Mouse (Mus musculus) MEL (cell line): ENCODE data around the gene Tcf23. TPM values are rescaled to one million over a fixed set of nuclear protein-coding genes. Genes with fewer than 3 reads are reported as not detected.
A peak's percentile ranks its signal among the peaks of the same experiment; 100 is the strongest.

Experiments used
- DNase-seq: peaks from one replicate; pipeline ENCODE4 v3.0.0; 2011; ENCODE audit warnings: low read depth, low spot score
- H3K27ac ChIP-seq: 2 replicates; pipeline ENCODE4 v1.5.1; 2012; ENCODE audit warnings: low read depth, mild to moderate bottlenecking, control low read depth, low read length, moderate library complexity; ENCODE audit not compliant: control insufficient read depth
- H3K27me3 ChIP-seq, 2 experiments: fragments of 150-350 bp in 1 of 2; sonication (generic) in 1 of 2; 2 replicates each; pipeline ENCODE4 v1.6.1; 2012; ENCODE audit warnings: low read length in 2 of 2, mild to moderate bottlenecking in 2 of 2, improper control_type of control experiment in 1 of 2, moderate library complexity in 1 of 2; ENCODE audit not compliant: insufficient read depth in 2 of 2, control insufficient read depth in 1 of 2
- H3K36me3 ChIP-seq, 2 experiments: 2 replicates each; pipeline ENCODE4 v1.6.1; 2012 to 2014; ENCODE audit warnings: low read length in 2 of 2, improper control_type of control experiment in 1 of 2, inconsistent platforms in 1 of 2, mild to moderate bottlenecking in 1 of 2; ENCODE audit not compliant: insufficient read depth in 2 of 2, control insufficient read depth in 1 of 2
- H3K4me1 ChIP-seq, 2 experiments: fragments of 150-350 bp in 1 of 2; sonication (generic) in 1 of 2; 2 replicates each; pipeline ENCODE4 v1.6.1; 2012; ENCODE audit warnings: low read length in 2 of 2, improper control_type of control experiment in 1 of 2, mild to moderate bottlenecking in 1 of 2; ENCODE audit not compliant: insufficient read depth in 2 of 2, control insufficient read depth in 1 of 2
- H3K4me3 ChIP-seq, 2 experiments: fragments of 150-350 bp in 1 of 2; sonication (generic) in 1 of 2; 2 replicates each; pipeline ENCODE4 v1.5.1; 2012; ENCODE audit warnings: low read depth in 2 of 2, low read length in 2 of 2, mild to moderate bottlenecking in 2 of 2, moderate library complexity in 2 of 2, control low read depth in 1 of 2, improper control_type of control experiment in 1 of 2; ENCODE audit not compliant: control insufficient read depth in 1 of 2, insufficient read depth in 1 of 2
- H3K79me2 ChIP-seq: 2 replicates; pipeline ENCODE4 v1.6.1; 2012; ENCODE audit warnings: mild to moderate bottlenecking, low read length, moderate library complexity; ENCODE audit not compliant: control insufficient read depth, poor library complexity, insufficient read depth
- H3K9ac ChIP-seq: 2 replicates; pipeline ENCODE4 v1.6.1; 2012; ENCODE audit warnings: low read depth, mild to moderate bottlenecking, control low read depth, low read length, moderate library complexity; ENCODE audit not compliant: control insufficient read depth, poor library complexity, severe bottlenecking
- H3K9me3 ChIP-seq: fragments of 150-350 bp; sonication (generic); replicated peaks from 2 replicates; pipeline ENCODE4 v1.6.1; 2012; ENCODE audit warnings: mild to moderate bottlenecking, low read length, improper control_type of control experiment, moderate library complexity; ENCODE audit not compliant: insufficient read depth
- CTCF ChIP-seq, 3 experiments: IDR thresholded peaks in 2 of 3; conservative IDR thresholded peaks in 1 of 3; 2 replicates each; pipeline ENCODE4 v1.5.1; 2011 to 2012; ENCODE audit warnings: low read length in 3 of 3, low read depth in 2 of 3, mild to moderate bottlenecking in 2 of 3, improper control_type of control experiment in 1 of 3, inconsistent platforms in 1 of 3, mixed read lengths in 1 of 3, moderate library complexity in 1 of 3; ENCODE audit not compliant: control insufficient read depth in 1 of 3, insufficient read depth in 1 of 3, poor library complexity in 1 of 3, severe bottlenecking in 1 of 3
- E2F4 ChIP-seq: IDR thresholded peaks from 2 replicates; pipeline ENCODE4 v1.6.1; 2011; ENCODE audit warnings: low read depth, low read length, improper control_type of control experiment, borderline replicate concordance
- EP300 ChIP-seq, 2 experiments: IDR thresholded peaks; 2 replicates each; pipeline ENCODE4 v1.6.1; 2011; ENCODE audit warnings: improper control_type of control experiment in 2 of 2, low read length in 2 of 2, low read depth in 1 of 2, mild to moderate bottlenecking in 1 of 2
- GABPA ChIP-seq: IDR thresholded peaks from 2 replicates; pipeline ENCODE4 v1.6.1; 2012; ENCODE audit warnings: low read depth, mild to moderate bottlenecking, inconsistent platforms, low read length, improper control_type of control experiment, moderate library complexity
- JUND ChIP-seq: IDR thresholded peaks from 2 replicates; pipeline ENCODE4 v1.6.1; 2011; ENCODE audit warnings: low read depth, mild to moderate bottlenecking, improper control_type of control experiment, low read length
- KAT2A ChIP-seq: conservative IDR thresholded peaks from 2 replicates; pipeline ENCODE4 v1.6.1; 2012; ENCODE audit warnings: low read depth, low read length, improper control_type of control experiment, inconsistent platforms
- MAFK ChIP-seq: IDR thresholded peaks from 2 replicates; pipeline ENCODE4 v1.6.1; 2011; ENCODE audit warnings: low read depth, mild to moderate bottlenecking, low read length, improper control_type of control experiment, borderline replicate concordance
- MXI1 ChIP-seq: IDR thresholded peaks from 2 replicates; pipeline ENCODE4 v1.6.1; 2011; ENCODE audit warnings: mild to moderate bottlenecking, low read depth, low read length, improper control_type of control experiment
- NELFE ChIP-seq: IDR thresholded peaks from 2 replicates; pipeline ENCODE4 v1.6.1; 2011; ENCODE audit warnings: low read depth, low read length, improper control_type of control experiment
- POLR2A ChIP-seq, 2 experiments: IDR thresholded peaks; 2 replicates each; pipeline ENCODE4 v1.6.1; 2011 to 2012; ENCODE audit warnings: low read length in 2 of 2, mild to moderate bottlenecking in 2 of 2, control low read depth in 1 of 2, improper control_type of control experiment in 1 of 2, low read depth in 1 of 2, moderate library complexity in 1 of 2; ENCODE audit not compliant: control insufficient read depth in 1 of 2, insufficient read depth in 1 of 2, poor library complexity in 1 of 2
- POLR2AphosphoS2 ChIP-seq: IDR thresholded peaks from 2 replicates; pipeline ENCODE4 v1.6.1; 2011; ENCODE audit warnings: low read length, improper control_type of control experiment
- POLR2AphosphoS5 ChIP-seq: IDR thresholded peaks from 2 replicates; pipeline ENCODE4 v1.6.1; 2012; ENCODE audit warnings: low read depth, borderline replicate concordance, mild to moderate bottlenecking, inconsistent platforms, low read length, moderate library complexity, mixed read lengths
- RCOR1 ChIP-seq: IDR thresholded peaks from 2 replicates; pipeline ENCODE4 v1.6.1; 2012; ENCODE audit warnings: low read depth, mild to moderate bottlenecking, inconsistent platforms, low read length, improper control_type of control experiment
- SIN3A ChIP-seq: IDR thresholded peaks from 2 replicates; pipeline ENCODE4 v1.6.1; 2012; ENCODE audit warnings: low read length, improper control_type of control experiment, inconsistent platforms
- TCF12 ChIP-seq: IDR thresholded peaks from 2 replicates; pipeline ENCODE4 v1.6.1; 2014; ENCODE audit warnings: low read depth, mild to moderate bottlenecking, inconsistent platforms, low read length, improper control_type of control experiment, moderate library complexity
- USF1 ChIP-seq: IDR thresholded peaks from 2 replicates; pipeline ENCODE4 v1.6.1; 2014; ENCODE audit warnings: low read depth, mild to moderate bottlenecking, inconsistent platforms, low read length, improper control_type of control experiment, moderate library complexity
- ZMIZ1 ChIP-seq: IDR thresholded peaks from 2 replicates; pipeline ENCODE4 v1.6.1; 2012; ENCODE audit warnings: low read depth, mild to moderate bottlenecking, inconsistent platforms, low read length, improper control_type of control experiment, moderate library complexity
- polyA plus RNA-seq, 2 experiments: library from polyadenylated mRNA; stranded (reverse) in 1 of 2; unstranded in 1 of 2; fragments of >175 nt in 1 of 2; fragments of >200 nt in 1 of 2; gene quantifications; 2 replicates each; pipeline versions ENCODE4 v1.2.1 to v1.2.4; 2012; ENCODE audit warnings: low replicate concordance in 2 of 2, low read depth in 1 of 2; ENCODE audit not compliant: insufficient read length in 2 of 2, insufficient read depth in 1 of 2, missing spikeins in 1 of 2
- total RNA-seq: library from RNA; depleted of rRNA; stranded (reverse); fragments of 300-350 nt; gene quantifications from 2 replicates; pipeline ENCODE4 v1.2.3, GENCODE M21; 2012

Gene Tcf23
- total and polyA plus RNA-seq, 3 experiments = 0.07 to 0.08 TPM; not detected in 1

- no peak; the same call in 1 of the 2 replicates for TF ChIP-seq KAT2A
- TF ChIP-seq MAFK = no peak
- TF ChIP-seq TCF12 = peak; percentile 52
- TF ChIP-seq EP300 (IDR thresholded peaks at IDR 0.05; ENCODE audit: low read depth in 1 of 2, low read length in 2 of 2) = peak; percentile 27 to 49; a peak in 1 of 4 replicates
Measured at GRCm38 (mm10) chr5:30949654-30950326, 18.7 kb upstream of the Tcf23 start (continued).

- 0 out of 2 replicates have a peak, but pooled peaks have one; percentile 23 for TF ChIP-seq RCOR1
- no peak for TF ChIP-seq ZMIZ1
- Histone ChIP-seq H3K27me3 (no peaks in the 10 kb centered on the region), H3K9ac (peak overlapping the region; percentile 76), H3K36me3 (peaks cover 0 to 7% of the 10 kb centered on the region in 2 experiments; a peak in 2 of 4 replicates), H3K4me1 (peaks cover 2 to 14% of the 10 kb centered on the region in 2 experiments; a peak in 3 of 4 replicates), H3K9me3 (no peaks in the 10 kb centered on the region), H3K79me2 (peaks cover 3% of the 10 kb centered on the region; the same call in 1 of the 2 replicates), H3K4me3 (peak overlapping the region; percentile 84 to 89), H3K27ac (peak overlapping the region; percentile 43)
- DNase-seq = peak; percentile 48
Measured at GRCm38 (mm10) chr5:30950451-30950850, 18.0 kb upstream of the Tcf23 start.

- Histone ChIP-seq H3K4me1 (peaks cover 2 to 14% of the 10 kb centered on the region in 2 experiments; a peak in 3 of 4 replicates), H3K9ac (no peak overlapping the region), H3K4me3 (no peak overlapping the region), H3K27me3 (no peaks in the 10 kb centered on the region), H3K27ac (no peak overlapping the region), H3K9me3 (no peaks in the 10 kb centered on the region), H3K36me3 (peaks cover 0 to 7% of the 10 kb centered on the region in 2 experiments; a peak in 2 of 4 replicates), H3K79me2 (peaks cover 3% of the 10 kb centered on the region; the same call in 1 of the 2 replicates)
- TF ChIP-seq POLR2A (IDR thresholded peaks at IDR 0.05; ENCODE audit: control insufficient read depth in 1 of 2, insufficient read depth in 1 of 2, low read depth in 1 of 2, low read length in 2 of 2, poor library complexity in 1 of 2) (0 out of 4 replicates have a peak, but pooled peaks of 1 of the 2 experiments have one; percentile 31), SIN3A (no peak)
- DNase-seq = peak; percentile 38
Measured at GRCm38 (mm10) chr5:30950922-30951321, 17.5 kb upstream of the Tcf23 start.

GRCm38 (mm10) chr5:30951706-30952105, 16.8 kb upstream of the Tcf23 start:
- no peak overlapping the region for H3K27ac ChIP-seq
- no peak for TF ChIP-seq JUND
- TF ChIP-seq NELFE = no peak
- TF ChIP-seq USF1 = no peak
- TF ChIP-seq CTCF (IDR thresholded peaks at IDR 0.05 in 2 of 3, conservative IDR thresholded peaks at IDR 0.05 in 1 of 3; ENCODE audit: control insufficient read depth in 1 of 3, insufficient read depth in 1 of 3, low read depth in 2 of 3, low read length in 3 of 3, poor library complexity in 1 of 3, severe bottlenecking in 1 of 3) = no peak
- TF ChIP-seq POLR2AphosphoS2 = no peak; the same call in 1 of the 2 replicates
- no peak; the same call in 1 of the 2 replicates for TF ChIP-seq POLR2AphosphoS5
- TF ChIP-seq MXI1 = no peak
- no peak for TF ChIP-seq GABPA
- no peak for TF ChIP-seq E2F4
- TF ChIP-seq TCF12 = no peak
- no peaks in the 10 kb centered on the region for H3K27me3 ChIP-seq
- H3K4me1 ChIP-seq = peaks cover 2 to 14% of the 10 kb centered on the region in 2 experiments; a peak in 3 of 4 replicates
- H3K9ac ChIP-seq = no peak overlapping the region
- peaks cover 3% of the 10 kb centered on the region; the same call in 1 of the 2 replicates for H3K79me2 ChIP-seq
- DNase-seq = no peak
- H3K9me3 ChIP-seq = no peaks in the 10 kb centered on the region
- H3K4me3 ChIP-seq = no peak overlapping the region
- H3K36me3 ChIP-seq = peaks cover 0 to 7% of the 10 kb centered on the region in 2 experiments; a peak in 2 of 4 replicates
